Mouse (Mus musculus) CD4-positive naive resting alpha-beta T cell, adult 57 days (primary cell): ENCODE results near the gene Cd52. TPM values are rescaled to one million over a fixed set of nuclear protein-coding genes. Genes with fewer than 3 reads are reported as not detected.

Source experiments
- total RNA-seq: library from RNA; stranded (reverse); gene quantifications from one replicate; pipeline ENCODE4 v1.2.4, GENCODE M21; 2023

The Cd52 gene
- total RNA-seq, result 1,000 TPM

DNA sequence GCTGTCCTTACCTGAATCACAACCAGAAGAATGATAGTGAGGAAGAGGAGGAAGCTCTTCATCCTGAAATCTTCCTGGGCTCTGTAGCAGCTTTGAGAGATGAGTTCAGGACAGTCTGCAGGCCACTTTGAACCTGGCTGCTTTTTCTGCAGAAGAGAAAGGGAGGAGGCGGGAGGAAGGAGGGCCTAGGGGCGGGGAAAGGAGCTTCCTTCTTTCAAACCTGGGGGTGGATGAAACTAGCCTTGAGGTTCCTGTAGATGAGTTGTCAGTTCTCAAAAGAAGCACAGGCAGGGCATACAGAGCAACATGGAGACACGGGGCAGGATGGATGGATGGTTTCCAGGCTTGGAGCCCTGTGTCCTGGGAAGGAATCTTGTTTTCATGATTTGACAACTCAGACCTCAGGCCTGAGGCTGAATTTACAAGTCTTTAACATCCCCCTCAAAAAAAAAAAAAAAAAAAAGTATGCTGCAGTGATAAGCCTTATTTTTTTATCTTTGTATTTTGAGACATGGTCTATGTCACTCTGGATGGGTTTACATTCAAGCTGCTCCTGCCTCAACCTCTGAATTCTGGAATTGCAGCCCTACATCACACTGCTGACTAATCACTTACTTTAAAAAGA lies at the start of gene Cd52:
TSS of gene Cd52 (minus strand) at position 160 of the 625 bp plus-strand sequence.

DNA sequence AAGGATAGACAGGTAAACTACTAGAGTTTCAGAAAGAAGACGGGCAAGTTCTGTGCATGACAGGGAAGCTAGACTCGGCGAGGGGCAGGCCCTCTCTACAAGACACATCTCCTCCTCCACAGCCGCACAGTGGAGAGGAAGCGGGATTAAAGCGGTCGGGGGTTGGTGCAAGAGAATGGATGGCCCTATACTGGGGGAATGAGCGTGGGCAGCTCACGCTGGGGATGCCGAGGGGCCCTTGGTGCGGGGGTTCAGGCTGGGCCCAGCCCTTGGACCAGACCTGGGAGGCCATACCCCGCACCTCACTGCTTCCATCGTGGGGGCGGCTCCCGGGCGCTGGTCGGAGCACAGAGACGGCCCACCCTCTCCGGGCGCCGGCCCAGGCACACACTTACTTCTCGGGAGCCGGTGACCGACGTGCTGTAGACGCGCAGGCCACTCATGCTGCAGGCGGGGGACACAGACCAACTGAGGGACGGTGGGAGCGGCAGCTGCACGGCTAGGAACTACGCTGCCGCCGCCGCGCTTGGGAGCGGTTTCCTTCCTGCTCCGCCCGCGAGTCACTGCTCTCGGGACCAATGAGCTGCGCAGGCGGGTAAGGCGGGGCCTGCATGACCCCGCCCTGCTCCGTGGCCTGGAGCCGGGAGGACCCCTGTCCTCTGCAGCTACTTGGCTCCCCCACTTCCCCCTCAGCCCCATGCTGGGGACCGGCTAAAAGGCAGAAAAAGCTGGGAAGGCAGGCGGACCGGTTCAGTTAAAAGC lies 33.5 kb upstream of the Cd52 start, which contains the start of gene Sh3bgrl3:
TSS of gene Sh3bgrl3 (minus strand) at position 569 of the 762 bp plus-strand sequence.

DNA sequence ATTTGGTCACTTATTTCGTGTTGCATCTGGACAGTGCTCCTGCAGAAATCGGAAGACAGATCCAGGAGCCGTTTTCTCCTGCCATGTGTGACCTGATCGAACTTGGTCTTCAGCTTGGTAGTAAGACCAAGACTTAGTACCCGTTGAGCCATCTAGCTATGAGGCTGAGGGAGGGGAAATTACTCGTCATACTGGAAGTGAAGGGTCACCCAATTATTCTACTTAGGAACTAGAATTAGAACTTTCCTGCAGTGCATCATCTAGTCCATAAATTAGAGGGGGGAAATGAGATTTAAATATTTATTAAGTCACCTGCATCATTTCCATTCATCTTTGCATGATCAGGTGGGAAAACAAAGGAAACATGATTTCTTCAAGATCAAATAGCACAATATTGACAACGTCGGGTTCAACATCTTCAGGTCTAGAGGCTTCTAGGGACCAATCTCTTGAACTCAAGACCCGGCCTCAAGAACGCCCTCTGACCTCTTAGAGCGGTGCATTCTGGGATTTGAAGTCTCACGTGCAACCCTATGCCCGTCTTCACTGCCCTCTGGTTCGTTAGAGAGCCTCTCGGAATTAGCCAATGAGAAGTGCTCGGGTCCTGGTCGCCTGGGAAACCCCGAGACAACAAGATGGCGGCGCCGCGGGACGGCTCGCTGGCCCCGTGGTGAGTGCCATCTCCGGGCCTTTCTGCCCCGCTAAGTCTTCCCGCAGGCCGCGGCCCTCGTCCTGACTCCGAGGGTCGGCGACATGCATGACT lies 7.3 kb upstream of the Cd52 start, which contains the start of gene Ubxn11:
TSS of gene Ubxn11 (plus strand) at position 592 of the 763 bp plus-strand sequence.

DNA sequence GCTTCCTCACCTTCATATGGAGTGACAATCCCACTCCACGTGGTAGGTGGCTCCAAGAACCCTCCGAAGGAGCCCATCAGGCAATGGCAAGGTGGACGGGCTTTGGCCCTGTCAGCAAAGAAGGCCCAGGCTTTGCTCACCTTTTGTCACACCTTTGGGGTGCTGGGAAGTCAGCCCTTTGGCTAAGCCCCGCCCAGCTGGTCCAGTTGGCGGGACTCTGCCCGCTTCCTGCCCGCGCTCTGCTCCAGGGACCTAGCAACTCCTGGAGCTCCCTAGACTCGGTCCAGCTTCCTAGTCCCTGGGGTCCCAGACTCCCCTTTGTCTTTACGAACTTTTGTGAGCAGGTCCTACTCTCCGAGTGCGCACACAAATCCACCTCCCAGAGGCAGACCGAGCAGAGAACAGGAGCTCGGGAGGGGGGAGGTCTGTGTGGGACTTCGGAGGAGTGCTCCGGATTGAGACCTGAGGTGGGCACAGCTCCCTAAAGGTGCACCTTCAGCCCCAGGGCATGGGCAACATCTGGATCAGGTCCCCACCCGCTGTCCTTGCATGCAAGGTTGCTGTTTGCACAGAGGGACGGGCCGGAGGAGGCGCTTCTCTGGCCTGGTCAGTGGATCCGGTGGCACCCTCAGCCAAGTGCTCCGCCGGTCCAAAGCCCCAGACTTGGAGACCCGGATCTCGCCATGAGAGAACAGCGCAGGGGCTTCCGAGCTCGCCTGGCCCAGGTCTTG lies 34.6 kb downstream of the Cd52 start, which contains the start of gene Crybg2:
TSS of gene Crybg2 (plus strand) at position 681 of the 731 bp plus-strand sequence.

DNA sequence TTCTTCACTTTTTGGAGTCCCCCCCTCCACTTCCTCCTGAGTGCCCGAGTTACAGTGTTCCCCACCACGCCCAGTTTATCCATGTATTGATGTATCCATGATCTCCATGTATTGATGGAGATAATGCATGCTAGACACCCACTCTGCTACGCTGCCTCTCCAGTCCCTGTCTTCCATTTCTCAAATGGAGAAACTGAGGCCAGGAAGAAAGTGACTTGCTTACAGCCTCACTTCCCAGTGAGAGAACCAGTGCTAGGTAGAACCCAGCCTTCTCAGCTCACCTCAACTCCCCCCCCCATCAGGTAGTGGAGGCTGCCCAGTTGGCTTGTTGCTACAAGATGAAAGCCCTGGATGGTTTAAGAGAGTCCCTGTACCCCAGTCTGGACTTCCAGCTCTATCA lies 41.3 kb downstream of the Cd52 start, which contains the start of gene Zfp683:
TSS of gene Zfp683 (plus strand) at position 301 of the 400 bp plus-strand sequence.

Other genes starting within 250 kb of the Cd52 start
- 125 TPM for gene Rps6ka1, start 207.3 kb downstream of the Cd52 start, total RNA-seq
- 265 TPM for gene Hmgn2, start 126.4 kb downstream of the Cd52 start, total RNA-seq
- 27.0 TPM for gene Dhdds, start 94.2 kb downstream of the Cd52 start, total RNA-seq
- gene Lin28a, start 76.2 kb downstream of the Cd52 start, total RNA-seq, result not detected
- 0.80 TPM for gene Zfp683, start 41.2 kb downstream of the Cd52 start, total RNA-seq
- 13.0 TPM for gene Crybg2, start 34.3 kb downstream of the Cd52 start, total RNA-seq
- gene Ubxn11, start 7.5 kb upstream of the Cd52 start, total RNA-seq, result 69.4 TPM
- 438 TPM for gene Sh3bgrl3, start 33.7 kb upstream of the Cd52 start, total RNA-seq
- 25.1 TPM for gene Cep85, start 92.0 kb upstream of the Cd52 start, total RNA-seq
- gene Gm7534, start 107.9 kb upstream of the Cd52 start, total RNA-seq, result not detected
- gene Catsper4, start 132.3 kb upstream of the Cd52 start, total RNA-seq, result not detected
- gene Cnksr1, start 143.3 kb upstream of the Cd52 start, total RNA-seq, result 0.62 TPM
- gene E130218I03Rik, start 148.6 kb upstream of the Cd52 start, total RNA-seq, result not detected
- gene Zfp593, start 150.5 kb upstream of the Cd52 start, total RNA-seq, result 23.0 TPM
- gene Gm30191, start 151.9 kb upstream of the Cd52 start, total RNA-seq, result not detected
- gene Grrp1, start 159.0 kb upstream of the Cd52 start, total RNA-seq, result not detected
- gene Pdik1l, start 192.8 kb upstream of the Cd52 start, total RNA-seq, result 15.4 TPM
- gene Trim63, start 220.0 kb upstream of the Cd52 start, total RNA-seq, result not detected
- gene Slc30a2, start 248.1 kb upstream of the Cd52 start, total RNA-seq, result not detected